Mouse (Mus musculus) erythroblast, embryonic 14.5 days (primary cell): ENCODE measurements around the gene Car10.

ENCODE experiments used
- GATA1 ChIP-seq: IDR thresholded peaks from 2 replicates; pipeline ENCODE4 v1.6.1; 2012; ENCODE audit warnings: low read length, inconsistent platforms, mixed read lengths
- TAL1 ChIP-seq: IDR thresholded peaks from 3 replicates; pipeline ENCODE4 v1.6.1; 2012; ENCODE audit warnings: low read length, inconsistent platforms, mixed read lengths

DNA sequence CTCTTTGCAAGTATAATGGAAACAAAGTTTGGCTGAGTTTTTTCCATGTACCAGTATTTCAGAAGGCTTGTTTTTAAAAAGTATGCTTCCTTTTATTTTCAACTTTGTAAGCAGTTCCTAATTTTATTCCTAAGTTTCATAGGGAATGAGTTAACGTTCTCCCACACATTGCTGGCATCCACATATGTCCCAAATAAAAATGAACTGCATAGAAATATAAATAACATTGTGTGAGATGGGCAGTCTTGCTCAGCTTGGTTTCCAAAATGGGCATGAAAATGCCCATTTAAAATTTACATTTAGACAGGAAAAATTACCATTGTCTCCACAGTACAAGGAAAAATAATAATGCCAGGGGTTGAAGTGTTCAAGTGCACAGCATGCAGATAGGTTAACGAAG lies 30.7 kb downstream of the Car10 start:
- TF ChIP-seq GATA1: no peak
- TF ChIP-seq TAL1: no peak
